17 mouse cellular contexts compared by ENCODE assay signal in genomic region chr3:144546490-144546889, GRCm38 (mm10). TPM values are rescaled to one million over a fixed set of nuclear protein-coding genes. Genes with fewer than 3 reads are reported as not detected.
DNase-seq lines count a peak whose midpoint lies in the region; ATAC-seq and TF ChIP-seq lines count a peak whose summit lies in the region.
"Had no signal": no experiment of that assay in that cellular context is flagged by ENCODE, and none has a peak within 500 bp of the region (broad histone marks: within the 10 kb centered on the region; RNA-seq: fewer than 3 reads in every experiment).

No protein-coding gene starts in this region.

- WGBS in forebrain, embryonic 10.5 days = 68% methylated on average over 4 of the region's 4 CpGs
- 11% methylated on average over 4 of the region's 4 CpGs for WGBS in forebrain, postnatal 0 days
- 62% methylated on average over 4 of the region's 4 CpGs for WGBS in limb, embryonic 13.5 days
- 66% methylated on average over 4 of the region's 4 CpGs for WGBS in limb, embryonic 10.5 days
- WGBS in forebrain, embryonic 13.5 days = 18% methylated on average over 4 of the region's 4 CpGs
- 62% methylated on average over 4 of the region's 4 CpGs for WGBS in heart, embryonic 10.5 days

- H3K27me3 ChIP-seq in forebrain, embryonic 10.5 days (ENCODE audit: poor library complexity, severe bottlenecking) = no peaks in the 10 kb centered on the region
- no peaks in the 10 kb centered on the region for H3K27me3 ChIP-seq in forebrain, postnatal 0 days (ENCODE audit: insufficient read depth, low read length)
- no peaks in the 10 kb centered on the region for H3K27me3 ChIP-seq in limb, embryonic 13.5 days
- H3K27me3 ChIP-seq in limb, embryonic 10.5 days (ENCODE audit: low read depth, poor library complexity, severe bottlenecking) = no peaks in the 10 kb centered on the region
- no peaks in the 10 kb centered on the region for H3K27me3 ChIP-seq in forebrain, embryonic 13.5 days
- H3K27me3 ChIP-seq in heart, embryonic 10.5 days (ENCODE audit: insufficient read depth, poor library complexity, severe bottlenecking) = no peaks in the 10 kb centered on the region
- H3K27me3 ChIP-seq: liver, embryonic 12.5 days; stomach, embryonic 15.5 days had no signal

- ATAC-seq in forebrain, postnatal 0 days = no peak
- ATAC-seq in limb, embryonic 13.5 days (ENCODE audit: low FRiP score, low read depth) = no peak
- peak; percentile 63 for ATAC-seq in forebrain, embryonic 13.5 days
- ATAC-seq in megakaryocyte progenitor cell, adult 5-6 weeks (replicated peaks; ENCODE audit: poor library complexity) = peak; percentile 37
- ATAC-seq: intestine, postnatal 0 days; liver, embryonic 12.5 days had no signal

- peaks cover 34% of the 10 kb centered on the region for H3K4me1 ChIP-seq in forebrain, embryonic 10.5 days
- peaks cover 15% of the 10 kb centered on the region for H3K4me1 ChIP-seq in forebrain, postnatal 0 days (ENCODE audit: insufficient read depth)
- H3K4me1 ChIP-seq in limb, embryonic 13.5 days = peaks cover 42% of the 10 kb centered on the region
- 0 out of 2 replicates have a peak, but pooled peaks cover 8% of the 10 kb centered on the region for H3K4me1 ChIP-seq in limb, embryonic 10.5 days
- peaks cover 57% of the 10 kb centered on the region for H3K4me1 ChIP-seq in forebrain, embryonic 13.5 days
- H3K4me1 ChIP-seq in heart, embryonic 10.5 days = peaks cover 12% of the 10 kb centered on the region; the same call in 1 of the 2 replicates

- H3K36me3 ChIP-seq in forebrain, embryonic 10.5 days (replicated peaks) = no peaks in the 10 kb centered on the region
- H3K36me3 ChIP-seq in forebrain, postnatal 0 days (ENCODE audit: insufficient read depth) = no peaks in the 10 kb centered on the region
- no peaks in the 10 kb centered on the region for H3K36me3 ChIP-seq in limb, embryonic 13.5 days
- H3K36me3 ChIP-seq in limb, embryonic 10.5 days = no peaks in the 10 kb centered on the region
- H3K36me3 ChIP-seq in forebrain, embryonic 13.5 days (ENCODE audit: poor library complexity, severe bottlenecking) = no peaks in the 10 kb centered on the region
- H3K36me3 ChIP-seq in heart, embryonic 10.5 days = no peaks in the 10 kb centered on the region
- H3K36me3 ChIP-seq: hindbrain, embryonic 10.5 days; liver, embryonic 12.5 days; stomach, embryonic 15.5 days had no signal

- H3K9ac ChIP-seq in forebrain, postnatal 0 days = no peak overlapping the region
- H3K9ac ChIP-seq in limb, embryonic 13.5 days = no peak overlapping the region
- H3K9ac ChIP-seq in forebrain, embryonic 13.5 days = no peak overlapping the region
- H3K9ac ChIP-seq: liver, embryonic 12.5 days; stomach, embryonic 15.5 days had no signal

- no peak overlapping the region for H3K4me3 ChIP-seq in forebrain, embryonic 10.5 days
- no peak overlapping the region for H3K4me3 ChIP-seq in forebrain, postnatal 0 days (ENCODE audit: low read depth, low read length)
- H3K4me3 ChIP-seq in limb, embryonic 13.5 days = no peak overlapping the region
- H3K4me3 ChIP-seq in limb, embryonic 10.5 days = no peak overlapping the region
- H3K4me3 ChIP-seq in forebrain, embryonic 13.5 days = no peak overlapping the region
- no peak overlapping the region for H3K4me3 ChIP-seq in heart, embryonic 10.5 days
- H3K4me3 ChIP-seq: hindbrain, embryonic 10.5 days; liver, embryonic 12.5 days; stomach, embryonic 15.5 days had no signal

- H3K9me3 ChIP-seq in forebrain, embryonic 10.5 days = no peaks in the 10 kb centered on the region
- H3K9me3 ChIP-seq in forebrain, postnatal 0 days (ENCODE audit: low read length) = no peaks in the 10 kb centered on the region
- H3K9me3 ChIP-seq in limb, embryonic 13.5 days = no peaks in the 10 kb centered on the region
- no peaks in the 10 kb centered on the region for H3K9me3 ChIP-seq in limb, embryonic 10.5 days (replicated peaks)
- H3K9me3 ChIP-seq in forebrain, embryonic 13.5 days (replicated peaks) = no peaks in the 10 kb centered on the region
- no peaks in the 10 kb centered on the region for H3K9me3 ChIP-seq in heart, embryonic 10.5 days
- H3K9me3 ChIP-seq: hindbrain, embryonic 10.5 days; liver, embryonic 12.5 days; stomach, embryonic 15.5 days had no signal

- TF ChIP-seq CTCF in forebrain, postnatal 0 days (IDR thresholded peaks at IDR 0.05; ENCODE audit: low read depth) = no peak

- H3K27ac ChIP-seq in forebrain, embryonic 10.5 days = peak overlapping the region; percentile 41; the same call in 1 of the 2 replicates
- H3K27ac ChIP-seq in forebrain, postnatal 0 days (ENCODE audit: low read depth, low read length) = no peak overlapping the region
- peak overlapping the region; percentile 44; the same call in 1 of the 2 replicates for H3K27ac ChIP-seq in limb, embryonic 13.5 days
- no peak overlapping the region for H3K27ac ChIP-seq in limb, embryonic 10.5 days
- peak overlapping the region; percentile 76 for H3K27ac ChIP-seq in forebrain, embryonic 13.5 days
- H3K27ac ChIP-seq in heart, embryonic 10.5 days = no peak overlapping the region
- H3K27ac ChIP-seq: hindbrain, embryonic 10.5 days; liver, embryonic 12.5 days; stomach, embryonic 15.5 days had no signal

- DNase-seq in forebrain, embryonic 10.5 days (ENCODE audit: extremely low spot score, low spot score) = no peak
- no peak for DNase-seq in forebrain, postnatal 0 days
- DNase-seq in limb, embryonic 10.5 days (ENCODE audit: low spot score) = no peak
- DNase-seq in cerebellum, postnatal 25 days = no peak
- no peak for DNase-seq in heart, embryonic 10.5 days (ENCODE audit: low spot score)
- DNase-seq: adrenal gland, adult 2 months; cerebellum, adult 18-20 months; gastrocnemius, postnatal 36 days; left cerebral cortex, postnatal 4 days; thymus, postnatal 14 days had no signal

- no peak overlapping the region for H3K4me2 ChIP-seq in forebrain, postnatal 0 days (ENCODE audit: low read depth)
- H3K4me2 ChIP-seq in limb, embryonic 13.5 days (replicated peaks) = no peak overlapping the region
- H3K4me2 ChIP-seq in forebrain, embryonic 13.5 days = peak overlapping the region; percentile 33
- H3K4me2 ChIP-seq: liver, embryonic 12.5 days; stomach, embryonic 15.5 days had no signal

RNA-seq across cellular contexts. Expression of gene Hs2st1, which starts 23.5 kb away (rescaled TPM):
- 12.4 and 13.7 TPM in 2 replicates for polyA plus RNA-seq in forebrain, embryonic 10.5 days (2016; fragmentation: Nextera tagmentation; extraction: Ambion mirVana)
- 47.1 and 57.7 TPM in 2 replicates for total RNA-seq in forebrain, postnatal 0 days (2014; rRNA removed)
- 9.9 and 14.1 TPM in 2 replicates for polyA plus RNA-seq in forebrain, postnatal 0 days (2015; fragmentation: Nextera tagmentation; extraction: Ambion mirVana)
- 13.8 and 16.0 TPM in 2 replicates for polyA plus RNA-seq in limb, embryonic 13.5 days (2015; fragmentation: Nextera tagmentation; extraction: Ambion mirVana)
- 11.4 and 13.0 TPM in 2 replicates for polyA plus RNA-seq in limb, embryonic 10.5 days (2016; fragmentation: Nextera tagmentation; extraction: Ambion mirVana)
- polyA plus RNA-seq in forebrain, embryonic 13.5 days (2015; fragmentation: Nextera tagmentation; extraction: Ambion mirVana) = 23.3 and 26.2 TPM in 2 replicates
- total RNA-seq in megakaryocyte progenitor cell, adult 5-6 weeks (2015) = 14.2 and 15.7 TPM in 2 replicates
- total RNA-seq in megakaryocyte progenitor cell, adult 5-6 weeks (2017) = 11.8 and 14.7 TPM in 2 replicates
- polyA plus RNA-seq in heart, embryonic 10.5 days (2016; fragmentation: Nextera tagmentation; extraction: Ambion mirVana) = 8.6 and 14.0 TPM in 2 replicates

RNA-seq across cellular contexts. Expression of gene Selenof, which starts 23.6 kb away (rescaled TPM):
- polyA plus RNA-seq in forebrain, embryonic 10.5 days (2016; fragmentation: Nextera tagmentation; extraction: Ambion mirVana) = 480 and 492 TPM in 2 replicates
- 347 and 486 TPM in 2 replicates for total RNA-seq in forebrain, postnatal 0 days (2014; rRNA removed)
- polyA plus RNA-seq in forebrain, postnatal 0 days (2015; fragmentation: Nextera tagmentation; extraction: Ambion mirVana) = 660 and 719 TPM in 2 replicates
- polyA plus RNA-seq in limb, embryonic 13.5 days (2015; fragmentation: Nextera tagmentation; extraction: Ambion mirVana) = 655 and 661 TPM in 2 replicates
- 461 and 480 TPM in 2 replicates for polyA plus RNA-seq in limb, embryonic 10.5 days (2016; fragmentation: Nextera tagmentation; extraction: Ambion mirVana)
- polyA plus RNA-seq in forebrain, embryonic 13.5 days (2015; fragmentation: Nextera tagmentation; extraction: Ambion mirVana) = 560 and 579 TPM in 2 replicates
- total RNA-seq in megakaryocyte progenitor cell, adult 5-6 weeks (2015) = 542 and 574 TPM in 2 replicates
- 723 and 819 TPM in 2 replicates for total RNA-seq in megakaryocyte progenitor cell, adult 5-6 weeks (2017)
- polyA plus RNA-seq in heart, embryonic 10.5 days (2016; fragmentation: Nextera tagmentation; extraction: Ambion mirVana) = 459 and 498 TPM in 2 replicates

Comparison
In these comparisons a context has a peak if more than half of its experiments do, and no peak if none do; other contexts are left out.
1. H3K27ac ChIP-seq: peak in forebrain, embryonic 10.5 days (single experiment), limb, embryonic 13.5 days (single experiment) and forebrain, embryonic 13.5 days (single experiment); none in forebrain, postnatal 0 days (single experiment), limb, embryonic 10.5 days (single experiment) and heart, embryonic 10.5 days (single experiment).
2. ATAC-seq: peak in forebrain, embryonic 13.5 days (single experiment) and megakaryocyte progenitor cell, adult 5-6 weeks (single experiment); none in forebrain, postnatal 0 days (single experiment) and limb, embryonic 13.5 days (single experiment).